Mouse (Mus musculus) lung, adult 10 weeks (tissue): ENCODE results near the gene Zswim8. TPM values are rescaled to one million over a fixed set of nuclear protein-coding genes. Genes with fewer than 3 reads are reported as not detected.

Experiments
- polyA plus RNA-seq: library from polyadenylated mRNA; stranded (reverse); fragments of 350-450 nt; fragmentation: Illumina TruSeq; extraction: RNeasy Lipid Tissue Mini Kit (QIAGEN cat#74804); gene quantifications from one replicate; pipeline ENCODE4 v1.2.3, GENCODE M21; 2014; ENCODE audit warnings: low read depth, low replicate concordance; ENCODE audit not compliant: insufficient read depth

Zswim8 gene
- polyA plus RNA-seq = 33.3 TPM

GRCm38 (mm10) chr14:20707201-20708190 lies at the start of gene Zswim8:
Gene Zswim8, plus strand, starts transcription at chr14:20707552.

GRCm38 (mm10) chr14:20668154-20668810 lies 39.1 kb upstream of the Zswim8 start, which contains the start of gene Synpo2l:
Gene Synpo2l, minus strand, starts transcription at chr14:20668354.

GRCm38 (mm10) chr14:20674064-20674833 lies 33.1 kb upstream of the Zswim8 start, which contains the start of gene Sec24c:
Gene Sec24c, plus strand, starts transcription at chr14:20674308.

GRCm38 (mm10) chr14:20694884-20695760 lies 12.2 kb upstream of the Zswim8 start, which contains the start of gene Fut11:
Gene Fut11, plus strand, starts transcription at chr14:20694968.

GRCm38 (mm10) chr14:20702741-20703381 lies 4.5 kb upstream of the Zswim8 start, which contains the start of gene Chchd1:
Gene Chchd1, plus strand, starts transcription at chr14:20703006.

GRCm38 (mm10) chr14:20733952-20734774 lies 26.8 kb downstream of the Zswim8 start, which contains the start of gene Ndst2:
Gene Ndst2, minus strand, starts transcription at chr14:20734562.

Other genes with a start within 250 kb of the Zswim8 start
- gene Anxa7, start 227.4 kb upstream of the Zswim8 start, polyA plus RNA-seq = 69.0 TPM
- gene Mss51, start 210.7 kb upstream of the Zswim8 start, polyA plus RNA-seq = 0.38 TPM
- 27.9 TPM for gene Ppp3cb, start 161.0 kb upstream of the Zswim8 start, polyA plus RNA-seq
- gene Usp54, start 66.5 kb upstream of the Zswim8 start, polyA plus RNA-seq = 7.0 TPM
- 0.24 TPM for gene Myoz1, start 51.0 kb upstream of the Zswim8 start, polyA plus RNA-seq
- gene Synpo2l, start 39.2 kb upstream of the Zswim8 start, polyA plus RNA-seq = 0.87 TPM
- 30.6 TPM for gene Sec24c, start 33.2 kb upstream of the Zswim8 start, polyA plus RNA-seq
- 11.0 TPM for gene Fut11, start 12.6 kb upstream of the Zswim8 start, polyA plus RNA-seq
- gene Chchd1, start 4.5 kb upstream of the Zswim8 start, polyA plus RNA-seq = 110 TPM
- gene Ndst2, start 27.0 kb downstream of the Zswim8 start, polyA plus RNA-seq = 11.4 TPM
- 13.8 TPM for gene Camk2g, start 86.5 kb downstream of the Zswim8 start, polyA plus RNA-seq
- gene Plau, start 129.1 kb downstream of the Zswim8 start, polyA plus RNA-seq = 6.6 TPM
- 54.6 TPM for gene Vcl, start 221.8 kb downstream of the Zswim8 start, polyA plus RNA-seq